Comparison of ENCODE assay signal across 28 mouse cellular contexts in the genomic region with DNA sequence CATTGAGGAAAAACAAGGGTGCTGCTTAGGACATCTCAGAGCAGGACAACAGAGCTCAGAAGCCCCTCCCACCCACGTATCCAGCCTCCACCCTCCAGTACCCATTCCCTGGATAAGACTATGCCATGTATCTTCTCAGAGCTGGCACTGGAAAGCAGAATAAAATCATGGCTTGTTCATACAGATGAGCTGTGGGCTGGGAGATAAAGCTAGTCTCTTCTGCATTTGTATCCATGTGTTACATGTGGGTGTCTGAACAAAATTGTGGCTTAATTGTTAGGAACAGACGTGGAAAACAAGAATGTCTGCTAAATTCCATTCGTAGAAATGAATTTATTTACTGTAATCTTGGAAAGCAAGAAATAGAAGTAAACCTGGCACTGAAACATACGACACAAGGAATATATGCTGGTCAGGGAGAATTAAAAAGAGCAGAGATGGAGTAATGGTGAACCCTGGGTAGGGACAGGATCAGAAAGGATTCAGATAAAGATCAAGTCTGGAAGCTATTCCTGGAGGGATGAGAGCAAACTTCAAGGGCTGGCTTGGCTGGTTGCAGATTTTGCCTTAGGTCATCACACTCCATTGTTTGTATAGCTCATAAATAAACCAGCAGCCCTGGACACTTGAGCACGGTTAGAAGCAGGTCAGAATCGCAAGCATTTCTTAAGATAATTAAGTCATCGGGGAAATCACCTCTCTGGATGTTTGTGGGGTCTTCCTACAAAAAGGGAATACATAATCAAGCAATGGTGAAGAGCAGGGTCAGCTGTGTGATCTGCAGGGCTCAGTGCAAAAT. TPM values are rescaled to one million over a fixed set of nuclear protein-coding genes. Genes with fewer than 3 reads are reported as not detected.
A peak's percentile ranks its signal among the peaks of the same experiment; 100 is the strongest.
DNase-seq lines count a peak whose midpoint lies in the region; ATAC-seq and TF ChIP-seq lines count a peak whose summit lies in the region.
"Had no signal": no experiment of that assay in that cellular context is flagged by ENCODE, and none has a peak within 500 bp of the region (broad histone marks: within the 10 kb centered on the region; RNA-seq: fewer than 3 reads in every experiment).

No protein-coding gene starts in this region.

- ATAC-seq in hindbrain, embryonic 11.5 days (ENCODE audit: low FRiP score) = 0 out of 2 replicates have a peak, but pooled peaks have one; percentile 27
- ATAC-seq in hindbrain, postnatal 0 days = no peak
- peak; percentile 86 for ATAC-seq in midbrain, embryonic 16.5 days
- ATAC-seq in liver, postnatal 0 days = no peak
- ATAC-seq in neural tube, embryonic 15.5 days (ENCODE audit: low FRiP score) = no peak
- ATAC-seq: forebrain, embryonic 16.5 days; hindbrain, embryonic 16.5 days; intestine, embryonic 15.5 days; lung, postnatal 0 days had no signal

- H3K4me1 ChIP-seq in hindbrain, embryonic 11.5 days (replicated peaks; ENCODE audit: control insufficient read depth, insufficient read depth, low read length) = no peaks in the 10 kb centered on the region
- no peaks in the 10 kb centered on the region for H3K4me1 ChIP-seq in hindbrain, postnatal 0 days (ENCODE audit: insufficient read depth, low read length)
- 0 out of 2 replicates have a peak, but pooled peaks cover 2% of the 10 kb centered on the region for H3K4me1 ChIP-seq in midbrain, embryonic 16.5 days (ENCODE audit: control insufficient read depth, insufficient read depth, low read length)
- no peaks in the 10 kb centered on the region for H3K4me1 ChIP-seq in liver, postnatal 0 days (ENCODE audit: insufficient read depth)
- no peaks in the 10 kb centered on the region for H3K4me1 ChIP-seq in neural tube, embryonic 15.5 days
- H3K4me1 ChIP-seq: hindbrain, embryonic 10.5 days; intestine, embryonic 15.5 days; limb, embryonic 13.5 days; megakaryocyte, embryonic 14.5 days had no signal

- no peak for TF ChIP-seq CTCF in hindbrain, postnatal 0 days (IDR thresholded peaks at IDR 0.05; ENCODE audit: low read depth)
- no peak for TF ChIP-seq CTCF in brain, embryonic 14.5 days (IDR thresholded peaks at IDR 0.05; ENCODE audit: borderline replicate concordance, extremely low read depth, insufficient read depth, insufficient read length)
- no peak for TF ChIP-seq CTCF in liver, postnatal 0 days (IDR thresholded peaks at IDR 0.05; ENCODE audit: low read depth)

- no peaks in the 10 kb centered on the region for H3K27me3 ChIP-seq in hindbrain, embryonic 11.5 days (ENCODE audit: control insufficient read depth, insufficient read depth, low read length)
- no peaks in the 10 kb centered on the region for H3K27me3 ChIP-seq in hindbrain, postnatal 0 days (ENCODE audit: insufficient read depth, low read length)
- no peaks in the 10 kb centered on the region for H3K27me3 ChIP-seq in midbrain, embryonic 16.5 days (ENCODE audit: control insufficient read depth, insufficient read depth, low read depth, low read length)
- no peaks in the 10 kb centered on the region for H3K27me3 ChIP-seq in liver, postnatal 0 days (ENCODE audit: insufficient read depth, low read length)
- no peaks in the 10 kb centered on the region for H3K27me3 ChIP-seq in neural tube, embryonic 15.5 days (replicated peaks)
- H3K27me3 ChIP-seq: intestine, embryonic 15.5 days; limb, embryonic 13.5 days; megakaryocyte, embryonic 14.5 days had no signal

- H3K36me3 ChIP-seq in hindbrain, embryonic 11.5 days (ENCODE audit: control insufficient read depth, insufficient read depth, low read length) = no peaks in the 10 kb centered on the region
- H3K36me3 ChIP-seq in hindbrain, postnatal 0 days (ENCODE audit: insufficient read depth, low read length) = no peaks in the 10 kb centered on the region
- H3K36me3 ChIP-seq in midbrain, embryonic 16.5 days (ENCODE audit: control insufficient read depth, insufficient read depth, low read length) = no peaks in the 10 kb centered on the region
- no peaks in the 10 kb centered on the region for H3K36me3 ChIP-seq in liver, postnatal 0 days (replicated peaks; ENCODE audit: insufficient read depth, low read length)
- H3K36me3 ChIP-seq in neural tube, embryonic 15.5 days = no peaks in the 10 kb centered on the region
- H3K36me3 ChIP-seq: G1E; hindbrain, embryonic 10.5 days; intestine, embryonic 15.5 days; limb, embryonic 13.5 days had no signal

- no peak for TF ChIP-seq EP300 in liver, postnatal 0 days (IDR thresholded peaks at IDR 0.05; ENCODE audit: low read depth)

- H3K4me3 ChIP-seq in hindbrain, embryonic 11.5 days (ENCODE audit: low read depth, low read length) = no peak overlapping the region
- no peak overlapping the region for H3K4me3 ChIP-seq in hindbrain, postnatal 0 days (ENCODE audit: low read length)
- H3K4me3 ChIP-seq in midbrain, embryonic 16.5 days (ENCODE audit: low read depth, low read length) = no peak overlapping the region
- no peak overlapping the region for H3K4me3 ChIP-seq in liver, postnatal 0 days (ENCODE audit: low read depth, low read length)
- no peak overlapping the region for H3K4me3 ChIP-seq in neural tube, embryonic 15.5 days (replicated peaks)
- H3K4me3 ChIP-seq: erythroblast, embryonic 14.5 days; hindbrain, embryonic 10.5 days; intestine, embryonic 15.5 days; left cerebral cortex, adult 2 months; limb, embryonic 13.5 days; megakaryocyte, embryonic 14.5 days had no signal

- TF ChIP-seq POLR2A in brain, embryonic 14.5 days (IDR thresholded peaks at IDR 0.05; ENCODE audit: borderline replicate concordance, extremely low read depth, insufficient read depth, insufficient read length, poor library complexity, severe bottlenecking) = no peak

- no peaks in the 10 kb centered on the region for H3K9me3 ChIP-seq in hindbrain, embryonic 11.5 days (ENCODE audit: control insufficient read depth, low read length)
- H3K9me3 ChIP-seq in hindbrain, postnatal 0 days (ENCODE audit: low read length) = no peaks in the 10 kb centered on the region
- no peaks in the 10 kb centered on the region for H3K9me3 ChIP-seq in midbrain, embryonic 16.5 days (replicated peaks; ENCODE audit: control insufficient read depth, low read length, poor library complexity, severe bottlenecking)
- H3K9me3 ChIP-seq in liver, postnatal 0 days (ENCODE audit: low read length) = no peaks in the 10 kb centered on the region
- no peaks in the 10 kb centered on the region for H3K9me3 ChIP-seq in neural tube, embryonic 15.5 days (replicated peaks)
- H3K9me3 ChIP-seq: G1E; hindbrain, embryonic 10.5 days; intestine, embryonic 15.5 days; megakaryocyte, embryonic 14.5 days had no signal

- no peak overlapping the region for H3K27ac ChIP-seq in hindbrain, embryonic 11.5 days (ENCODE audit: low read depth, low read length)
- no peak overlapping the region for H3K27ac ChIP-seq in hindbrain, postnatal 0 days
- H3K27ac ChIP-seq in midbrain, embryonic 16.5 days (ENCODE audit: low read length) = peak overlapping the region; percentile 41; the same call in 1 of the 2 replicates
- H3K27ac ChIP-seq in liver, postnatal 0 days (ENCODE audit: low read depth) = no peak overlapping the region
- H3K27ac ChIP-seq in neural tube, embryonic 15.5 days (replicated peaks) = no peak overlapping the region
- H3K27ac ChIP-seq: hindbrain, embryonic 10.5 days; intestine, embryonic 15.5 days; kidney, postnatal 0 days; left cerebral cortex, adult 2 months; limb, embryonic 13.5 days had no signal

- DNase-seq in hindbrain, embryonic 11.5 days (ENCODE audit: low spot score) = no peak
- DNase-seq in hindbrain, postnatal 0 days (ENCODE audit: low spot score) = no peak
- peak; percentile 65 for DNase-seq in brain, embryonic 14.5 days (ENCODE audit: low read depth)
- DNase-seq in mesoderm, embryonic 11.5 days (ENCODE audit: low read depth, low spot score) = peak; percentile 2
- DNase-seq in liver, postnatal 0 days = no peak
- DNase-seq in cerebellum, postnatal 14 days = no peak
- DNase-seq: adrenal gland, postnatal 10 days; cerebellum, adult 18-20 months; cerebellum, postnatal 10 days; gastrocnemius, postnatal 10 days; heart, postnatal 14 days; kidney, adult 8-10 months; kidney, postnatal 4 days; lung, postnatal 4 days had no signal

- no peak overlapping the region for H3K9ac ChIP-seq in hindbrain, embryonic 11.5 days (ENCODE audit: low read depth, low read length)
- H3K9ac ChIP-seq in hindbrain, postnatal 0 days (replicated peaks; ENCODE audit: low read length) = no peak overlapping the region
- H3K9ac ChIP-seq in midbrain, embryonic 16.5 days (ENCODE audit: low read depth, low read length) = no peak overlapping the region
- H3K9ac ChIP-seq in liver, postnatal 0 days (replicated peaks) = no peak overlapping the region
- H3K9ac ChIP-seq in neural tube, embryonic 15.5 days (replicated peaks) = no peak overlapping the region
- H3K9ac ChIP-seq: intestine, embryonic 15.5 days; limb, embryonic 13.5 days had no signal

- no peak overlapping the region for H3K4me2 ChIP-seq in hindbrain, embryonic 11.5 days (replicated peaks; ENCODE audit: low read depth, low read length)
- H3K4me2 ChIP-seq in hindbrain, postnatal 0 days (ENCODE audit: low read depth, low read length) = no peak overlapping the region
- no peak overlapping the region for H3K4me2 ChIP-seq in midbrain, embryonic 16.5 days (ENCODE audit: low read length)
- H3K4me2 ChIP-seq in liver, postnatal 0 days (ENCODE audit: low read depth, low read length) = no peak overlapping the region
- H3K4me2 ChIP-seq in neural tube, embryonic 15.5 days = no peak overlapping the region
- H3K4me2 ChIP-seq: intestine, embryonic 15.5 days; limb, embryonic 13.5 days; liver, embryonic 11.5 days had no signal

- WGBS in hindbrain, embryonic 11.5 days = 76% methylated on average over 7 of the region's 7 CpGs
- WGBS in hindbrain, postnatal 0 days = 73% methylated on average over 7 of the region's 7 CpGs
- WGBS in midbrain, embryonic 16.5 days = 46% methylated on average over 7 of the region's 7 CpGs
- WGBS in liver, postnatal 0 days (ENCODE audit: insufficient replicate concordance) = 62% methylated on average over 7 of the region's 7 CpGs
- 70% methylated on average over 7 of the region's 7 CpGs for WGBS in neural tube, embryonic 15.5 days

RNA-seq across cellular contexts. Expression of gene Nus1, which starts 46.8 kb away (rescaled TPM):
- 17.1 and 17.6 TPM in 2 replicates for polyA plus RNA-seq in hindbrain, embryonic 11.5 days (2014; fragmentation: Nextera tagmentation; extraction: Ambion mirVana)
- 14.7 and 16.7 TPM in 2 replicates for total RNA-seq in hindbrain, postnatal 0 days (2014; rRNA removed)
- 19.3 and 20.1 TPM in 2 replicates for polyA plus RNA-seq in hindbrain, postnatal 0 days (2015; fragmentation: Nextera tagmentation; extraction: Ambion mirVana)
- polyA plus RNA-seq in brain, embryonic 14.5 days (2012; rRNA removed) = 21.1 and 27.7 TPM in 2 replicates
- 23.5 and 24.7 TPM in 2 replicates for polyA plus RNA-seq in midbrain, embryonic 16.5 days (2015; fragmentation: Nextera tagmentation; extraction: Ambion mirVana)
- 5.9 and 6.5 TPM in 2 replicates for polyA plus RNA-seq in liver, postnatal 0 days (2015; fragmentation: Nextera tagmentation; extraction: Ambion mirVana)
- polyA plus RNA-seq in neural tube, embryonic 15.5 days (2015; fragmentation: Nextera tagmentation; extraction: Ambion mirVana) = 20.3 and 21.3 TPM in 2 replicates

Comparison
In these comparisons a context has a peak if more than half of its experiments do, and no peak if none do; other contexts are left out.
1. ATAC-seq: peak in hindbrain, embryonic 11.5 days (single experiment) and midbrain, embryonic 16.5 days (single experiment); none in hindbrain, postnatal 0 days (single experiment), liver, postnatal 0 days (single experiment) and neural tube, embryonic 15.5 days (single experiment).
2. DNase-seq: peak in brain, embryonic 14.5 days (single experiment) and mesoderm, embryonic 11.5 days (single experiment); none in hindbrain, embryonic 11.5 days (single experiment), hindbrain, postnatal 0 days (single experiment), liver, postnatal 0 days (single experiment) and cerebellum, postnatal 14 days (0 of 2).